Mouse (Mus musculus) kidney, embryonic 15.5 days (tissue): Measurements from ENCODE around the gene Rab3b. TPM values are rescaled to one million over a fixed set of nuclear protein-coding genes. Genes with fewer than 3 reads are reported as not detected.

ENCODE experiments used
- ATAC-seq: fragments of 200-750 bp; cut with Nextera tagmentation; replicated peaks from 2 replicates; pipeline ENCODE4 v1.8.0; 2017; ENCODE audit warnings: moderate TSS enrichment; ENCODE audit not compliant: low FRiP score
- H3K27ac ChIP-seq: fragments of 300-500 bp; sonication (generic); 2 replicates; pipeline ENCODE4 v1.5.1; 2015; ENCODE audit warnings: mild to moderate bottlenecking, inconsistent platforms
- H3K27me3 ChIP-seq: fragments of 300-500 bp; sonication (generic); 2 replicates; pipeline ENCODE4 v1.6.1; 2015; ENCODE audit warnings: inconsistent platforms
- H3K36me3 ChIP-seq: fragments of 300-500 bp; sonication (generic); 2 replicates; pipeline ENCODE4 v1.6.1; 2015; ENCODE audit warnings: inconsistent platforms
- H3K4me1 ChIP-seq: fragments of 300-500 bp; sonication (generic); 2 replicates; pipeline ENCODE4 v1.6.1; 2015; ENCODE audit warnings: inconsistent platforms
- H3K4me2 ChIP-seq: fragments of 300-500 bp; sonication (generic); 2 replicates; pipeline ENCODE4 v1.6.1; 2015; ENCODE audit warnings: moderate library complexity, mild to moderate bottlenecking, inconsistent platforms
- H3K4me3 ChIP-seq: fragments of 300-500 bp; sonication (generic); replicated peaks from 2 replicates; pipeline ENCODE4 v1.5.1; 2015; ENCODE audit warnings: mild to moderate bottlenecking, inconsistent platforms
- H3K9ac ChIP-seq: fragments of 300-500 bp; sonication (generic); 2 replicates; pipeline ENCODE4 v1.6.1; 2015; ENCODE audit warnings: mild to moderate bottlenecking, inconsistent platforms
- H3K9me3 ChIP-seq: fragments of 300-500 bp; sonication (generic); replicated peaks from 2 replicates; pipeline ENCODE4 v1.6.1; 2016; ENCODE audit warnings: inconsistent platforms
- WGBS: fragments of 180-500 bp; shearing (Covaris S2); methylation state at CpG from one replicate; pipeline ENCODE4 v1.1.7; 2015; ENCODE audit warnings: mixed read lengths; 5-methylcytosine and 5-hydroxymethylcytosine counted together
- polyA plus RNA-seq: library from polyadenylated mRNA; unstranded; fragments of >200 nt; fragmentation: Nextera tagmentation; extraction: Ambion mirVana; gene quantifications from 2 replicates; pipeline ENCODE4 v1.2.1, GENCODE M21; 2015

Gene Rab3b
- polyA plus RNA-seq, result 23.9 and 28.8 TPM in 2 replicates

DNA sequence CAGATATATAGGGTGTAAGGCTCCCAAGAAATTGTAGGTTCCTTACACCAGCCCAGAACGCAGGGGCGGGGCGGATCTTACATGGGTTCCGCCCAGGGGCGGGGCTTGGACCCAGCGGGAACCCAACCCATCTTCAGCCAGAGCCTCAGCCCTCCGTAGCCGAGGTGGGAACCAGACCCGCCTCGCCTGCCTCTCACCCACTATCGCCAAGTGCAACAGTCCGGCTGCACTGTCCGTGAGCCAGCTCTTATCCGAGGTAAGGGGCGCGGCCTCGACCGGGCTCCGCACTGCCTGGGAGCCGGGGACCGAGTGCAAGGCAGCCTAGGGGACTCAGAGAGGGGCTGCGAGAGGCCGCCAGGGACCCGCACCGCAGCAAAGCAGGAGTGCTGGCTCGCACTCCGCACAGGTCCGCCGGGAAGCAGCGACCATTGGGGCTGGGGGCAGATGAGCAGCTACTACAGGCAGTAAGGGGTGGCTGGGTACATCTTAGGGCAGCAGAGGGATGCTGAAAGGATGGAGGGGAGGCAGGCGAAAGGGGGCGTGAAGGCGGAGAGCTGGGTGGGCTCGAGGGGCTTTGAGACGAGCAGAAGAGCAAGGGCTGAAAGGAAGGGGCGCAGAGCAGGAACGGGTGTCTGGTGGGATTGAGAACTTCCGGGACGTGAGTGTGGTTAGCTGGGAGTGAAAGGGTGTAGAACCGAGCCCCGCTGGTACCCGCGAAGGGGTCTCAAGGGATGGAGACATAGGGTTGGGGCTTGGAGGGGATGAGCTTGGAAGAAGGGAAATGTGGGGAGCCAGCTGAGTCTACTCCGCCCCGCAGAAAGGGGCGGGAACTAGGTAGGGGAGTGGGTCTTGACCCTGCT, at the start of gene Rab3b:
Gene Rab3b, plus strand, starts transcription at position 101 of the 860 bp plus-strand sequence.
- Histone ChIP-seq H3K4me1 (peaks cover 16% of the 10 kb centered on the region), H3K9ac (peak within 1 kb of the TSS; percentile 56), H3K9me3 (no peaks in the 10 kb centered on the region), H3K4me2 (peak within 1 kb of the TSS; percentile 100), H3K36me3 (no peaks in the 10 kb centered on the region), H3K27ac (no peak within 1 kb of the TSS), H3K27me3 (peaks cover 15% of the 10 kb centered on the region), H3K4me3 (peak within 1 kb of the TSS; percentile 60)
- ATAC-seq, result peak; percentile 95
- under 1% methylated on average over 46 of the region's 46 CpGs for WGBS

DNA sequence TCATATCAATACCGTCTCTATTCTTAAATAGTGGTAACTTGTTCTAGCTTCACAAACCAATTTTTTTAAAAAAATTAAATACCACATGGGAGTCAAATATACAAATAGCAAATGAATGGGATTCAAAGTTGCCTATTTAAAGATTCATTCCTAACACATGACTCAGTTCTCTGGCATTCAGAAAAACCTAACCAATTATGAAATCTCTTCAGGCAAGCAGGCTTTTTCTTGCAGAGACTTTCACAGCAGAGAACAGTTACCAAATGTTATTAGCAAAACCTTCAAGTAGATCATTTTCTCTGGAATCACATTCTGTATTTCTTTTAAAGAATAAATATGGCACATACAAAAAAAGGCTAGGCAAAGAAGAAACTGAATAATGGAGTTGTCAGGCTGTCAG, 48.2 kb upstream of the Rab3b start:
- H3K4me2 ChIP-seq, result no peak overlapping the region
- peaks cover 15% of the 10 kb centered on the region for H3K4me1 ChIP-seq
- H3K27me3 ChIP-seq, result no peaks in the 10 kb centered on the region
- H3K4me3 ChIP-seq, result no peak overlapping the region
- 95% methylated on average over 1 of the region's 1 CpGs for WGBS
- H3K9me3 ChIP-seq, result no peaks in the 10 kb centered on the region
- no peak overlapping the region for H3K27ac ChIP-seq
- H3K36me3 ChIP-seq, result peaks cover 42% of the 10 kb centered on the region
- no peak overlapping the region for H3K9ac ChIP-seq
- no peak for ATAC-seq

DNA sequence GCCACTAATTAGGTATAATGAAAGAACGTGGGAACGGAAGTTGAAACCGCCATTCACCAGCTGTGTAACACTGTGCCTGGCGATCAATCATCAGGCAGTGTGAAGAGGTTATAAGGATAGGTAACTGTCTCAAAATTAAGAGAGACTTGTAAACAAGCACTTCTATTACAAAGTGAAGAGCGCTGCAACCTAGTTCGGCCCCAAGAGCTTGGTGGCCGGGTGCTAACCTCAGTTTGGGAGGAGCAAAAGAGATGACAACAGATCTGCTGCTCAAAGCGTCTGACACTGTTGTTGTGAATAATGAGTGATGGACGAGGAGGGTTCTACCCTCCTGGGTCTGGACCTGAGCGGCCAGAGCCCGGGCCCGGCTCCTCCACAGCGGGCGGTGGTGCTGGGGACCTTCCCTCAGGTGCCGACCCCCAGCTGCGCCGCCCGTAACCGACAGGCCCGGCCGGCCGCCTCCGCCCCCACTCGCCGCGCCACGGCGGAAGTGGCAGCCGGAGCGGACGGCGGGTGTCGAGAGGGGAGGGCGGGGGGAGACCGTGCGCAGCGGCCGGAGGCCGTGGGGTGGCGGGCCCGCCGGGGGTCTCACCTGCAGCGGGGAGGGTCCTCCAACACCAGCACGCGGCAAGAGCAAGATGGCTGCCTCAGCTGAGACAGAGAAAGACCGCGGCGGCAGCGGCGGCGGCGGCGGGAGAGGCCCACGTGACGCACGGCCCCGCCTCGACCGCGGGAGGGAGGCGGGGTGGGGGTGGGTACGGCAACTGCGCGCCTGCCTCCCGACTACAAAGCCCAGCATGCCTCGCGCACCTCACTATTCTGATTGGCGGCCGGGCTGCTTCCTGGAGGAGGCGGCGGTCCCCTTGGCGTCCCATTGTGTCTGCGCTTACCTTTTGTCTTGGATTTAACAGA, 45.7 kb upstream of the Rab3b start, which contains the start of gene Btf3l4:
Gene Btf3l4, minus strand, starts transcription at position 699 of the 912 bp plus-strand sequence.
- H3K27ac ChIP-seq, result peak within 1 kb of the TSS; percentile 99
- peak; percentile 95 for ATAC-seq
- H3K4me3 ChIP-seq, result peak within 1 kb of the TSS; percentile 89
- under 1% methylated on average over 68 of the region's 73 CpGs for whole genome bisulfite sequencing
- no peaks in the 10 kb centered on the region for H3K9me3 ChIP-seq
- peak within 1 kb of the TSS; percentile 93 for H3K9ac ChIP-seq
- H3K4me1 ChIP-seq, result peaks cover 28% of the 10 kb centered on the region
- H3K4me2 ChIP-seq, result peak within 1 kb of the TSS; percentile 74
- peaks cover 21% of the 10 kb centered on the region for H3K36me3 ChIP-seq
- no peaks in the 10 kb centered on the region for H3K27me3 ChIP-seq

DNA sequence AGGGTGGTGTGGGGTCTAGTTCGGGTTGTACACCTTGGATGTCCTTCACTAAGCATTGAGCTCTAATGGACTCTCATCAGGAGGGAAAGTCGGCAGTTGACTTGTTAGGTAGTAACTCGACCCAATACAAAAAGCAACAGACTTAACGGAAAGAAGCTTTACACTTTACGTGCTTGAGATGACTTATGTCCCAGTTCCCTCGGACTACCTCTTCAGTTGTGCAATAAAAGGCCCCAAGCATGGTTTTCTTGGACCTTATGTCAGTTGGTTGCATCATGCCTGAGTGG, 45.1 kb upstream of the Rab3b start:
- WGBS, result 0% methylated on average over 6 of the region's 6 CpGs
- no peak for ATAC-seq
- Histone ChIP-seq H3K9ac (peak overlapping the region; percentile 93), H3K4me2 (peak overlapping the region; percentile 74), H3K36me3 (peaks cover 15% of the 10 kb centered on the region), H3K4me3 (peak overlapping the region; percentile 89), H3K9me3 (no peaks in the 10 kb centered on the region), H3K27me3 (no peaks in the 10 kb centered on the region), H3K4me1 (peaks cover 28% of the 10 kb centered on the region), H3K27ac (peak overlapping the region; percentile 99)

DNA sequence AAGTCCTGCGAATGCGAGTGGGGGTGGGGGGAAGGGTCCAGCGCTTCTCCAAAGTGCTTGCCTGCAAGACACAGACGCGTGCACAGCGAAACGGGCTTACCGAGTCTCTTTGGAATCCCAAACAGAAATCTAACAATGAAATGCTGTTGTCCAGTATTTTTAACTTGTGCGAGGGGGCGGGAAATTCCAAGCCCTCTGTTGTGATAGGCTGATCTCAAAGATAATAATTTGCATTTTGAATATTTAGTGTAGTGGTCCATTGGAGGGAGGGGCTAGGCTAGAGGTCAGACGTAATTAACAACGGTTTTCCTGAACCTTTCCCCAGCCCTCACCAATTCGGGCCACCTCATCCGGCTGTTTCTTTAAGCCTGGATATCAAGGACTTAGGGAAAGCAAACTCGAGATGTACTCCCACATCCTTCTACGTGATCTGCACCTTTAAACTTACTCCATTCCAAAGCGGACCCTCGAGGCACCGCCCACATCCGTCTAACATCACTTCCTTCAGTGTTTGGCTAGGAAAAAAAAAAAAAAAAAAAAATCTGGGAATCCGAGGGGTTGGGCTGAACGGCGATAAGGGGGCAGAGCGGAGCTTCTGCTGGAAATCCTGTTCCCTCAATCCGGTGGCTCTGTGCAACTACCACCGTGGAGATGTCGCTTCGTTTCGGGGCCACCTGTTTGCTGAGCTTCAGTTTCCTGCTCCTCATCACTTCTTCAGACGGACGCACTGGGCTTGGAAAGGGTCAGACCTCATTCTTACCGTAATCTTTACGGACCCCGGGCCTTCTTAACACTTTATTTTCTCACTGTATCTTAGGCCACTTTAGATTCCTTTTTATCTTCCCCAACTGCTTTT, 44.5 kb upstream of the Rab3b start, which contains the start of gene Txndc12:
Gene Txndc12, plus strand, starts transcription at position 487 of the 856 bp plus-strand sequence.
- H3K4me2 ChIP-seq, result peak within 1 kb of the TSS; percentile 74
- ATAC-seq, result peak; percentile 85
- peak within 1 kb of the TSS; percentile 93 for H3K9ac ChIP-seq
- no peaks in the 10 kb centered on the region for H3K9me3 ChIP-seq
- peak within 1 kb of the TSS; percentile 89 for H3K4me3 ChIP-seq
- peak within 1 kb of the TSS; percentile 99 for H3K27ac ChIP-seq
- peaks cover 28% of the 10 kb centered on the region for H3K4me1 ChIP-seq
- WGBS, result under 1% methylated on average over 34 of the region's 34 CpGs
- peaks cover 12% of the 10 kb centered on the region for H3K36me3 ChIP-seq
- no peaks in the 10 kb centered on the region for H3K27me3 ChIP-seq

DNA sequence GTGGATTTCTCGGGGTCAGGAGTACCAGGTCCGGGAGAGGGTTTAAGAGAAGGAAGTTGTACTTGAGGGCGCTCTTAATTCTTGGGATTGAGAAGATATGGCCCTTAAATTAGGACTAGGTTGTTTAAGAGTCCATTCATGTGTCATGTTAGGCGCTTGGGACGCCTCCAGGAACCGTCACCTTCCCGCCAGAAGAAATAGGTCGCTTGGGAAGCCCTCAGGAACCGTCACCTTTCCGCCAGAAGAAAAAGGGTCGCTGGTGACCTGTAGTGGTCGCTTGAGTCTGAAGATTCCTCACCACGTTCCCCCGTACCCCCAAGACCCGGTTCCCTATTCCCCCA, 43.9 kb upstream of the Rab3b start:
- 1% methylated on average over 15 of the region's 15 CpGs for WGBS
- peak overlapping the region; percentile 93 for H3K9ac ChIP-seq
- H3K36me3 ChIP-seq, result peaks cover 8% of the 10 kb centered on the region
- H3K4me2 ChIP-seq, result peak overlapping the region; percentile 74
- H3K9me3 ChIP-seq, result no peaks in the 10 kb centered on the region
- no peak for ATAC-seq
- H3K27me3 ChIP-seq, result no peaks in the 10 kb centered on the region
- H3K27ac ChIP-seq, result peak overlapping the region; percentile 99
- peak overlapping the region; percentile 89 for H3K4me3 ChIP-seq
- H3K4me1 ChIP-seq, result peaks cover 28% of the 10 kb centered on the region

DNA sequence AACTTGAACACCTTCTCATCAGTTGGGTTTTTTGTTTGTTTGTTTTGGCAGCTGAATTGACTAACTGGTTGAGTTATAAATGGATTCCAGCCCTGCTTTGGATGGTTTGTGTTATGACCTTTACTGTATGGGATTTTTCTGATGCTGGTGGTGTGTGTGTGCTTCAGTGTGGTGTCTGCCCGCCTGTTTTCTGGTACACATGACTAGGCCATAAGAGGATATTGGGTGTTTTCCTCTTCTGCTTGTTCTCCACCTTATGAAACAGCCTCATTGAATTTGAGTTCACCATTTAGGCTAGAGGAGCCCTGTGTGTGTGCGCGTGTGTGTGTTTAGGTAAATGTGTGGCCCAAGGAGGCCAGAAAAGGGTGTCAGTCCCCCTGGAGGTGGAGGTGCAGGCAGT, 43.4 kb upstream of the Rab3b start:
- no peak for ATAC-seq
- Histone ChIP-seq H3K4me1 (peaks cover 28% of the 10 kb centered on the region), H3K9ac (peak overlapping the region; percentile 93), H3K27ac (peak overlapping the region; percentile 99), H3K4me2 (peak overlapping the region; percentile 74), H3K27me3 (no peaks in the 10 kb centered on the region), H3K4me3 (peak overlapping the region; percentile 89), H3K9me3 (no peaks in the 10 kb centered on the region), H3K36me3 (peaks cover 6% of the 10 kb centered on the region)
- 47% methylated on average over 3 of the region's 3 CpGs for WGBS

DNA sequence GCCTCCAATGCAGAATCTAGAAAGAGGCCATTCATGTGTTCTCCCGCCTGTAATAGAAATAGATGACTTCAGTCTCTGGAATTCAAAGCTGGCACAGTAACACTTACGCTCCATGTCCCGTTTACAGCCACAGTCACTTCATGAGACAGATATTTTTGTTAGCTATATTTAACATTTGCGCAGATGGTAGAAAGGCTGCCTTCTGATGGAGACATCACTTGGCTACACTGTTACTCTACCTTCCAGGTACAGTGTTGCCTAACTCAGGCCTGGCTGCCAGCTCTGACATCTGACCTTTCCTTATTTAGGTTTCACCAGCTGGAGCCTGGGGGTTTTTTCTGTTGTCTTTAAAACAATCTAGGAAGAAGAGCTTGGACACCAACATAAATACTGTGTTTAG, 40.8 kb upstream of the Rab3b start:
- WGBS, result 80% methylated on average over 4 of the region's 4 CpGs
- no peak overlapping the region for H3K27ac ChIP-seq
- peaks cover 18% of the 10 kb centered on the region for H3K4me1 ChIP-seq
- H3K36me3 ChIP-seq, result peaks cover 10% of the 10 kb centered on the region
- ATAC-seq, result no peak
- H3K9me3 ChIP-seq, result no peaks in the 10 kb centered on the region
- no peak overlapping the region for H3K4me2 ChIP-seq
- no peak overlapping the region for H3K4me3 ChIP-seq
- H3K27me3 ChIP-seq, result no peaks in the 10 kb centered on the region
- no peak overlapping the region for H3K9ac ChIP-seq

DNA sequence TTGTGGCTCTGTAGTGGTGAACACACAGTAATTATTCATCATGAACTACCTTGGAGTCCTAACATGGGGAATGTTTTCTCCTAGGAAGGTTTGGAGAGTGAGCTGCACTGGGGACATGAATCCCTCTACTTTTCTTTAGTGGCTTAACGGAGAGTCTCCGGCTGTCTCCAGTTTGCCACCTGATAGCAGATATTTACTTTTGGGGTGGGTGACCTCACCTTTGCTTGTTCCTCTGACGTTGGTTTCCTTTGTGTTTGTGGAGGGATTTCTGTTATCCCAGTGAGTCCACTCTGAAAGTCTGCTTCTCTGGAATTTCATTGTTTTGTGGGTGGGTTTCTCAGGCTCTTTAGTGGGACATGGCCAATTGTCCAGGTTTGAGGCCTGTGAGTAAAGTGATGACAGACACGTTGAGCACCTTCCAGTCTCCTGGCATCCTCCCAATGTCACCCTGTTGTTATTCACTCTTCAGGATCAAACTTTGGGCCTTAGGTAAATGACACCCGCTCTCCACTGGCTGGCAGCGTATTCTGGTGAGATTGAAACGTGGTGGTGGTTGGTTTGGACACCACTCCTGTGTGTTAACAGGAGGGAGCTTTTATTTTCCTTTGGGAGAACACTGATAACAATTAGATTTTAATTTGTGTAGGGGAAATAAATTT, 36.8 kb upstream of the Rab3b start:
- Histone ChIP-seq H3K4me1 (no peaks in the 10 kb centered on the region; the same call in 1 of the 2 replicates), H3K27me3 (no peaks in the 10 kb centered on the region), H3K4me3 (no peak overlapping the region), H3K36me3 (peaks cover 10% of the 10 kb centered on the region), H3K9ac (no peak overlapping the region), H3K9me3 (no peaks in the 10 kb centered on the region), H3K27ac (no peak overlapping the region), H3K4me2 (no peak overlapping the region)
- WGBS, result 90% methylated on average over 7 of the region's 7 CpGs
- no peak for ATAC-seq

DNA sequence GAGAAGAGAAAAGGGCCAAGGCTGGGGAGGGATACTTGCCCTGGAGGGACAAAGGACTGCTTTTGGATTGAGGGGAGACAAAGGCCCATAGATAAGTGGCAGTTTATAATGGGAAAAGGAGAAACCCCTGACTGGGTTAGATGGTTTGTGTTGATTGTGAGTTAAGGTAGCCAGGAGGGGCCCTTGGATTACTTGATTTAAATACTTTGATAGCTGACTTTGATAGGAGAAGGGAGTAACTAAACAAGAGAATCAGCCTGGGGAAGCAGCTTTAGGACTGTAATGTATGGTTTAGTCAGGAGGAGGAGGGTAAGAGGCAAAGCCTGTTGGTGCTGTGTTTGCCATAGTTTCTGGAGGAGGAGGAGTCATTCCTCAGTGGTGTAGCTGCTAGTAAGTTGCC, 35.5 kb upstream of the Rab3b start:
- no peak overlapping the region for H3K4me3 ChIP-seq
- H3K9me3 ChIP-seq, result no peaks in the 10 kb centered on the region
- no peak for ATAC-seq
- H3K9ac ChIP-seq, result no peak overlapping the region
- H3K4me2 ChIP-seq, result no peak overlapping the region
- peaks cover under 1% of the 10 kb centered on the region for H3K4me1 ChIP-seq
- peaks cover 10% of the 10 kb centered on the region for H3K36me3 ChIP-seq
- H3K27ac ChIP-seq, result no peak overlapping the region
- H3K27me3 ChIP-seq, result no peaks in the 10 kb centered on the region
